Comparison of ENCODE assay signal across 25 mouse cellular contexts in genomic region chr3:79333643-79334200, GRCm38 (mm10). TPM values are rescaled to one million over a fixed set of nuclear protein-coding genes. Genes with fewer than 3 reads are reported as not detected.
DNase-seq lines count a peak whose midpoint lies in the region; ATAC-seq and TF ChIP-seq lines count a peak whose summit lies in the region.
"Had no signal": no experiment of that assay in that cellular context is flagged by ENCODE, and none has a peak within 500 bp of the region (broad histone marks: within the 10 kb centered on the region; RNA-seq: fewer than 3 reads in every experiment).

No protein-coding gene starts in this region.

- no peak overlapping the region for H3K4me2 ChIP-seq in kidney, embryonic 15.5 days
- H3K4me2 ChIP-seq in liver, embryonic 14.5 days (ENCODE audit: low read depth) = no peak overlapping the region
- no peak overlapping the region for H3K4me2 ChIP-seq in heart, embryonic 11.5 days
- H3K4me2 ChIP-seq: embryonic facial prominence, embryonic 12.5 days; forebrain, embryonic 15.5 days; heart, embryonic 15.5 days; hindbrain, embryonic 13.5 days had no signal

- no peak overlapping the region for H3K4me3 ChIP-seq in kidney, adult 2 months (ENCODE audit: insufficient read depth, low read depth, low read length)
- H3K4me3 ChIP-seq in kidney, embryonic 15.5 days (replicated peaks) = no peak overlapping the region
- no peak overlapping the region for H3K4me3 ChIP-seq in liver, embryonic 14.5 days (ENCODE audit: insufficient read depth in 1 of 2, low read depth in 2 of 2, low read length in 2 of 2)
- H3K4me3 ChIP-seq in heart, embryonic 11.5 days (ENCODE audit: low read depth, low read length) = no peak overlapping the region
- H3K4me3 ChIP-seq: embryonic facial prominence, embryonic 12.5 days; forebrain, embryonic 15.5 days; heart, embryonic 10.5 days; heart, embryonic 15.5 days; hindbrain, embryonic 13.5 days had no signal

- no peaks in the 10 kb centered on the region for H3K4me1 ChIP-seq in kidney, adult 2 months (ENCODE audit: control insufficient read depth, insufficient read depth, low read length)
- H3K4me1 ChIP-seq in kidney, embryonic 15.5 days = peaks cover 8% of the 10 kb centered on the region; the same call in 1 of the 2 replicates
- peaks cover 0 to 5% of the 10 kb centered on the region in 2 experiments; a peak in 2 of 4 replicates for H3K4me1 ChIP-seq in liver, embryonic 14.5 days (replicated peaks; ENCODE audit: control insufficient read depth in 2 of 2, insufficient read depth in 2 of 2, low read length in 1 of 2)
- H3K4me1 ChIP-seq in heart, embryonic 11.5 days (ENCODE audit: control insufficient read depth, insufficient read depth, low read length) = no peaks in the 10 kb centered on the region
- H3K4me1 ChIP-seq: heart, embryonic 10.5 days; heart, embryonic 15.5 days had no signal

- no peak overlapping the region for H3K9ac ChIP-seq in kidney, embryonic 15.5 days
- no peak overlapping the region for H3K9ac ChIP-seq in liver, embryonic 14.5 days (replicated peaks)
- no peak overlapping the region for H3K9ac ChIP-seq in heart, embryonic 11.5 days (ENCODE audit: low read depth, low read length)
- H3K9ac ChIP-seq: embryonic facial prominence, embryonic 12.5 days; forebrain, embryonic 15.5 days; heart, embryonic 15.5 days; hindbrain, embryonic 13.5 days had no signal

- 86% methylated on average over 8 of the region's 8 CpGs for WGBS in kidney, adult 2 months
- WGBS in kidney, embryonic 15.5 days = 92% methylated on average over 8 of the region's 8 CpGs
- 45% methylated on average over 8 of the region's 8 CpGs for WGBS in liver, embryonic 14.5 days (ENCODE audit: insufficient replicate concordance)
- 59% methylated on average over 8 of the region's 8 CpGs for WGBS in heart, embryonic 11.5 days (ENCODE audit: insufficient replicate concordance)

- H3K27ac ChIP-seq in kidney, adult 2 months (ENCODE audit: insufficient read depth, low read depth, low read length) = no peak overlapping the region
- no peak overlapping the region for H3K27ac ChIP-seq in kidney, embryonic 15.5 days
- no peak overlapping the region for H3K27ac ChIP-seq in liver, embryonic 14.5 days
- H3K27ac ChIP-seq in heart, embryonic 11.5 days (ENCODE audit: low read depth, low read length) = no peak overlapping the region
- H3K27ac ChIP-seq: embryonic facial prominence, embryonic 12.5 days; forebrain, embryonic 15.5 days; heart, embryonic 10.5 days; heart, embryonic 15.5 days; hindbrain, embryonic 13.5 days; hindbrain, postnatal 0 days had no signal

- no peak for TF ChIP-seq CTCF in kidney, adult 2 months (conservative IDR thresholded peaks at IDR 0.05; ENCODE audit: insufficient read depth, insufficient read length, low read depth, low read length)
- no peak for TF ChIP-seq CTCF in liver, embryonic 14.5 days (IDR thresholded peaks at IDR 0.05; ENCODE audit: low read depth)

- H3K9me3 ChIP-seq in kidney, embryonic 15.5 days (replicated peaks) = no peaks in the 10 kb centered on the region
- H3K9me3 ChIP-seq in liver, embryonic 14.5 days (ENCODE audit: control insufficient read depth, low read length) = no peaks in the 10 kb centered on the region
- H3K9me3 ChIP-seq in heart, embryonic 11.5 days (replicated peaks; ENCODE audit: control insufficient read depth, low read length) = no peaks in the 10 kb centered on the region
- H3K9me3 ChIP-seq: embryonic facial prominence, embryonic 12.5 days; heart, embryonic 10.5 days; heart, embryonic 15.5 days; hindbrain, embryonic 13.5 days had no signal

- peak; percentile 7 for DNase-seq in kidney, adult 2 months
- DNase-seq in c-Kit-positive CD71-positive TER-119-positive erythroid progenitor cells, embryonic 14.5 days (ENCODE audit: low spot score) = peak; percentile 8
- DNase-seq in liver, embryonic 14.5 days (ENCODE audit: low read depth in 3 of 3, low spot score in 3 of 3) = peak in 2 of 3 experiments; percentile 4 to 10
- DNase-seq in adrenal gland, postnatal 10 days = no peak
- no peak for DNase-seq in right cerebral cortex, adult 2 months (ENCODE audit: low spot score in 2 of 2)
- DNase-seq: B cell, adult 2 months; cerebellum, adult 2 months; heart, adult 18-20 months had no signal

- TF ChIP-seq EP300 in liver, embryonic 14.5 days (IDR thresholded peaks at IDR 0.05; ENCODE audit: low read depth) = no peak

- no peak for ATAC-seq in kidney, embryonic 15.5 days (replicated peaks; ENCODE audit: low FRiP score)
- ATAC-seq in liver, embryonic 14.5 days (ENCODE audit: insufficient read depth) = 0 out of 2 replicates have a peak, but pooled peaks have one; percentile 3
- no peak for ATAC-seq in heart, embryonic 11.5 days (replicated peaks; ENCODE audit: insufficient number of reproducible peaks, low FRiP score, low TSS enrichment)
- ATAC-seq: CD4-positive, CD25-positive, alpha-beta regulatory T cell, adult 4 months; forebrain, embryonic 15.5 days; hindbrain, postnatal 0 days had no signal

- no peaks in the 10 kb centered on the region for H3K27me3 ChIP-seq in kidney, adult 2 months (replicated peaks; ENCODE audit: control insufficient read depth, insufficient read depth, low read length)
- no peaks in the 10 kb centered on the region for H3K27me3 ChIP-seq in kidney, embryonic 15.5 days
- no peaks in the 10 kb centered on the region for H3K27me3 ChIP-seq in liver, embryonic 14.5 days (ENCODE audit: control insufficient read depth, insufficient read depth, low read length)
- H3K27me3 ChIP-seq in heart, embryonic 11.5 days (ENCODE audit: control insufficient read depth, insufficient read depth, low read length) = no peaks in the 10 kb centered on the region
- H3K27me3 ChIP-seq: embryonic facial prominence, embryonic 12.5 days; forebrain, embryonic 15.5 days; heart, embryonic 15.5 days; hindbrain, embryonic 13.5 days had no signal

- TF ChIP-seq POLR2A in kidney, adult 2 months (IDR thresholded peaks at IDR 0.05; ENCODE audit: low read depth, low read length) = no peak

- no peaks in the 10 kb centered on the region for H3K36me3 ChIP-seq in kidney, adult 2 months (ENCODE audit: control insufficient read depth, insufficient read depth, low read length)
- no peaks in the 10 kb centered on the region for H3K36me3 ChIP-seq in kidney, embryonic 15.5 days
- H3K36me3 ChIP-seq in liver, embryonic 14.5 days (replicated peaks; ENCODE audit: control insufficient read depth, insufficient read depth, low read depth) = no peaks in the 10 kb centered on the region
- H3K36me3 ChIP-seq in heart, embryonic 11.5 days (ENCODE audit: control insufficient read depth, insufficient read depth, low read length) = no peaks in the 10 kb centered on the region
- H3K36me3 ChIP-seq: embryonic facial prominence, embryonic 12.5 days; forebrain, embryonic 15.5 days; heart, embryonic 10.5 days; heart, embryonic 15.5 days; hindbrain, embryonic 13.5 days had no signal

RNA-seq across cellular contexts. Expression of gene Gm17359, which starts 2.7 kb away (rescaled TPM):
- 0.08 and 0.10 TPM in 2 replicates for polyA plus RNA-seq in kidney, adult 2 months (2012; rRNA removed)
- not detected in 2 replicates for polyA plus RNA-seq in kidney, embryonic 15.5 days (2015; fragmentation: Nextera tagmentation; extraction: Ambion mirVana)
- not detected in 2 replicates for polyA plus RNA-seq in liver, embryonic 14.5 days (2012; rRNA removed)
- polyA plus RNA-seq in liver, embryonic 14.5 days (2014; fragmentation: Nextera tagmentation; extraction: Ambion mirVana) = not detected in 2 replicates
- not detected in 2 replicates for polyA plus RNA-seq in heart, embryonic 11.5 days (2014; fragmentation: Nextera tagmentation; extraction: Ambion mirVana)
- total RNA-seq in adrenal gland, postnatal 10 days (2021) = not detected
- total RNA-seq: adrenal gland, adult 2 months; adrenal gland, postnatal 36 days; common myeloid progenitor, adult 5-6 weeks; gastrocnemius, adult 8-10 months; gastrocnemius, postnatal 4 days; heart, adult 18-20 months; heart, postnatal 14 days; hematopoietic stem cell, adult 5-6 weeks; hindbrain, postnatal 0 days had no signal
- polyA plus RNA-seq: adrenal gland, adult 2 months; CD4-positive, CD25-positive, alpha-beta regulatory T cell, adult 4 months; cerebellum, adult 2 months; embryonic facial prominence, embryonic 12.5 days; forebrain, embryonic 11.5 days; forebrain, embryonic 15.5 days; heart, embryonic 10.5 days; heart, embryonic 15.5 days; hindbrain, embryonic 13.5 days; hindbrain, postnatal 0 days had no signal

RNA-seq across cellular contexts. Expression of gene Rapgef2, which starts 47.4 kb away (rescaled TPM):
- 7.6 and 8.0 TPM in 2 replicates for polyA plus RNA-seq in kidney, adult 2 months (2012; rRNA removed)
- 5.4 TPM in 2 replicates for polyA plus RNA-seq in kidney, embryonic 15.5 days (2015; fragmentation: Nextera tagmentation; extraction: Ambion mirVana)
- 0.92 and 1.2 TPM in 2 replicates for polyA plus RNA-seq in liver, embryonic 14.5 days (2012; rRNA removed)
- polyA plus RNA-seq in liver, embryonic 14.5 days (2014; fragmentation: Nextera tagmentation; extraction: Ambion mirVana) = 1.2 and 1.7 TPM in 2 replicates
- polyA plus RNA-seq in heart, embryonic 11.5 days (2014; fragmentation: Nextera tagmentation; extraction: Ambion mirVana) = 5.4 and 5.9 TPM in 2 replicates
- 10 to 100 TPM; 25.2 to 30.4 TPM for total RNA-seq in adrenal gland, postnatal 10 days (2021)

Comparison
In these comparisons a context has a peak if more than half of its experiments do, and no peak if none do; other contexts are left out.
1. DNase-seq: peak in kidney, adult 2 months (single experiment), c-Kit-positive CD71-positive TER-119-positive erythroid progenitor cells, embryonic 14.5 days (single experiment) and liver, embryonic 14.5 days (2 of 3); none in adrenal gland, postnatal 10 days (single experiment) and right cerebral cortex, adult 2 months (0 of 2).